Mouse (Mus musculus) forebrain, embryonic 10.5 days (tissue): ENCODE results near the gene Pcdh11x. TPM values are rescaled to one million over a fixed set of nuclear protein-coding genes. Genes with fewer than 3 reads are reported as not detected.
"Not testable (repeated sequence)": the region's sequence is repeated elsewhere in the genome, so short reads cannot be mapped to it uniquely, and the experiment has no call there.

Experiments
- DNase-seq: peaks from one replicate; pipeline ENCODE4 v3.0.0-alpha.2; 2017; ENCODE audit warnings: low spot score; ENCODE audit errors: extremely low spot score
- H3K27ac ChIP-seq: fragments of 300-500 bp; sonication (generic); 2 replicates; pipeline ENCODE4 v1.5.1; 2016; ENCODE audit warnings: mild to moderate bottlenecking
- H3K27me3 ChIP-seq: fragments of 300-500 bp; sonication (generic); 2 replicates; pipeline ENCODE4 v1.6.1; 2016; ENCODE audit warnings: mild to moderate bottlenecking; ENCODE audit not compliant: poor library complexity, severe bottlenecking
- H3K36me3 ChIP-seq: fragments of 300-500 bp; sonication (generic); replicated peaks from 2 replicates; pipeline ENCODE4 v1.6.1; 2016; ENCODE audit warnings: mild to moderate bottlenecking, moderate library complexity
- H3K4me1 ChIP-seq: fragments of 300-500 bp; sonication (generic); 2 replicates; pipeline ENCODE4 v1.6.1; 2016
- H3K4me3 ChIP-seq: fragments of 300-500 bp; sonication (generic); 2 replicates; pipeline ENCODE4 v1.5.1; 2016; ENCODE audit warnings: mild to moderate bottlenecking, moderate library complexity
- H3K9me3 ChIP-seq: fragments of 300-500 bp; sonication (generic); 2 replicates; pipeline ENCODE4 v1.6.1; 2016; ENCODE audit warnings: mild to moderate bottlenecking, moderate library complexity
- WGBS: fragments of 180-500 bp; shearing (Covaris S2); methylation state at CpG from one replicate; pipeline ENCODE4 v1.1.7; 2016; 5-methylcytosine and 5-hydroxymethylcytosine counted together
- polyA plus RNA-seq: library from polyadenylated mRNA; unstranded; fragments of >200 nt; fragmentation: Nextera tagmentation; extraction: Ambion mirVana; gene quantifications from 2 replicates; pipeline ENCODE4 v1.2.1, GENCODE M21; 2016

Gene Pcdh11x
- polyA plus RNA-seq, 1 experiment from 2014 or later, result 3.4 TPM

DNA sequence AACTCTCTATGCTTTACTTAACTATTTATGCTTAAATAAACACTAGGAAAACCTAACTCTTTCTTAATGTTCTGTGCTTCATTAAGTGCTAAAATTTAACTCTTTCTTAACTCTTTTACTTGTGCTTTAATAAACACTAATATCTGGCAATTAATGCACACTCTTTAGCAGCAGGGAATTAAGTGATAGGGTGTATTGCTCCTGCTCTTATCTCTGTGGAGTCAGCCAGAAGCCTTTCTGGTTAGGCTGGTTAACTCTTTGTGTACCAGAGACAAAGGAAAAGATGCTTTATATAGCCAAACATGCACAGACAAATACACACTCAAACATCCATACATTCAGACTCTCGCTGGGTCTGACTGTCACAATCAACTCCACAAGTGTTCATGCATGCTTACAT is 309.2 kb downstream of the Pcdh11x start:
- Histone ChIP-seq H3K4me3 (no peak overlapping the region), H3K36me3 (no peaks in the 10 kb centered on the region), H3K27me3 (no peaks in the 10 kb centered on the region), H3K27ac (no peak overlapping the region), H3K9me3 (no peaks in the 10 kb centered on the region), H3K4me1 (no peaks in the 10 kb centered on the region)
- 90% methylated on average over 1 of the region's 1 CpGs for WGBS
- no peak for DNase-seq

DNA sequence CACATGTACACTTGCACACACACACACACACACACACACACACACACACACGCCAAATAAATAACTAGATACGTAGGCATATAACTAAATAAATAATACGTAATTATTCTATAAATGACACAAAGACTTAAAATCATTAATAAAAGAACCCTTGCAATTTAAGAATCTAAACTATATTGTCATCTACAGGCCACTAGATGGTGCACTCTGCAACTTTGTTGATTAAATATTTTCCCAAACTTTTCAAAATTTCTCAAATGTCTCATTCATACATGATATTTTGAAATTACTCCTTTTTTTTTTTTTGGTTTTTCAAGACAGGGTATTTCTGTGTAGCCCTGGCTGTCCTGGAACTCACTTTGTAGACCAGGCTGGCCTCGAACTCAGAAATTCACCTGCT is 328.4 kb downstream of the Pcdh11x start:
- Histone ChIP-seq H3K9me3 (no peaks in the 10 kb centered on the region), H3K4me3 (no peak overlapping the region), H3K36me3 (no peaks in the 10 kb centered on the region), H3K27ac (no peak overlapping the region), H3K4me1 (no peaks in the 10 kb centered on the region), H3K27me3 (no peaks in the 10 kb centered on the region)
- DNase-seq, result no peak
- 57% methylated on average over 4 of the region's 4 CpGs for WGBS

DNA sequence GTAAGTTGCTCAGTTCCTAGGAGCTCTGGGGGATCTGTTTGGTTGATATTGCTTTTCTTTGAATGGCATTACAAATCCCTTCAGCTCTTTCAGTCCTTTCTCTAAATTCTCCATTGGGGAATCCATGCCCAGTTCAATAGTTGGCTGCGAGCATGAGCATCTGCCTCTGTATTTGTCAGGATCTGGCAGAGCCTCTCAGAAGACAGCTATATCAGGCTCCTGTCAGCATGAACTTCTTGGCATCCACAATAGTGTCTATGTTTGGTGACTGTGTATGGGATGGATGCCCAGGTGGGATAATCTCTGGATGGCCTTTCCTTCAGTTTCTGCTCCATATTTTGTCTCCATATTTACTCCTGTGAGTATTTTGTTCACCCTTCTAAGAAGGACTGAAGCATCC is 380.2 kb downstream of the Pcdh11x start:
- H3K27ac ChIP-seq, H3K27me3 ChIP-seq, DNase-seq, H3K4me3 ChIP-seq, H3K4me1 ChIP-seq, H3K9me3 ChIP-seq, H3K36me3 ChIP-seq: not testable (repeated sequence)
- WGBS, result 92% methylated on average over 1 of the region's 1 CpGs

GRCm38 (mm10) chrX:120734144-120734543 is 444.1 kb downstream of the Pcdh11x start:
- DNase-seq, result no peak
- Histone ChIP-seq H3K4me1 (no peaks in the 10 kb centered on the region), H3K4me3 (no peak overlapping the region), H3K27me3 (no peaks in the 10 kb centered on the region), H3K36me3 (no peaks in the 10 kb centered on the region), H3K27ac (no peak overlapping the region), H3K9me3 (no peaks in the 10 kb centered on the region)

DNA sequence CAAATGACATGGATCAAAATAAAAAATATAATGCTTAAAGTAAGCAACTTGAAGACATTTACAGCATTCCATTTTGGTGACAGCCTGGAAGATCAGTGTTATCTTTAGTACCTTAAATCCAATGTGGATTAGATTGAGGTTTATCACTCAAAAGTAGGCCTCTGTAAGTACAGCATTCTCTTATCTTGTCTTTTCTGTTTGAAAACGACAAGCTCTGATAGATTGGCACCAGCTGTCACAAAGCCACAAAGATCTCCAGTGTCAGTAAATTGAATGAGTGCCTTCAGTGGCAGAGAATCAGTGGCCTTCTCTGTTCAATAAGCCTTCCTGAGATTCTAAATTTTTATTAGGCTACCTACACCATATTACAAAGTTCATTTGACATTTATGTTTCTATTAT is 445.7 kb downstream of the Pcdh11x start:
- WGBS, result 50% methylated on average over 1 of the region's 1 CpGs

GRCm38 (mm10) chrX:120944556-120944955 is 654.5 kb downstream of the Pcdh11x start:
- H3K27ac ChIP-seq, result no peak overlapping the region
- no peaks in the 10 kb centered on the region for H3K27me3 ChIP-seq
- H3K4me3 ChIP-seq, result no peak overlapping the region
- no peak for DNase-seq
- no peaks in the 10 kb centered on the region for H3K4me1 ChIP-seq
- no peaks in the 10 kb centered on the region for H3K9me3 ChIP-seq
- no peaks in the 10 kb centered on the region for H3K36me3 ChIP-seq
- WGBS, result 93% methylated on average over 3 of the region's 3 CpGs

More for the DNA sequence above, 445.7 kb downstream of the Pcdh11x start:
- Histone ChIP-seq H3K27ac (no peak overlapping the region), H3K27me3 (no peaks in the 10 kb centered on the region), H3K4me3 (no peak overlapping the region), H3K36me3 (no peaks in the 10 kb centered on the region), H3K4me1 (no peaks in the 10 kb centered on the region), H3K9me3 (no peaks in the 10 kb centered on the region)
- no peak for DNase-seq

Other genes starting within 250 kb of the Pcdh11x start
- not detected in 2 replicates for gene H2afb3, start 22.8 kb downstream of the Pcdh11x start, polyA plus RNA-seq